Comparison of ENCODE assay signal across 9 mouse cellular contexts in the genomic region with DNA sequence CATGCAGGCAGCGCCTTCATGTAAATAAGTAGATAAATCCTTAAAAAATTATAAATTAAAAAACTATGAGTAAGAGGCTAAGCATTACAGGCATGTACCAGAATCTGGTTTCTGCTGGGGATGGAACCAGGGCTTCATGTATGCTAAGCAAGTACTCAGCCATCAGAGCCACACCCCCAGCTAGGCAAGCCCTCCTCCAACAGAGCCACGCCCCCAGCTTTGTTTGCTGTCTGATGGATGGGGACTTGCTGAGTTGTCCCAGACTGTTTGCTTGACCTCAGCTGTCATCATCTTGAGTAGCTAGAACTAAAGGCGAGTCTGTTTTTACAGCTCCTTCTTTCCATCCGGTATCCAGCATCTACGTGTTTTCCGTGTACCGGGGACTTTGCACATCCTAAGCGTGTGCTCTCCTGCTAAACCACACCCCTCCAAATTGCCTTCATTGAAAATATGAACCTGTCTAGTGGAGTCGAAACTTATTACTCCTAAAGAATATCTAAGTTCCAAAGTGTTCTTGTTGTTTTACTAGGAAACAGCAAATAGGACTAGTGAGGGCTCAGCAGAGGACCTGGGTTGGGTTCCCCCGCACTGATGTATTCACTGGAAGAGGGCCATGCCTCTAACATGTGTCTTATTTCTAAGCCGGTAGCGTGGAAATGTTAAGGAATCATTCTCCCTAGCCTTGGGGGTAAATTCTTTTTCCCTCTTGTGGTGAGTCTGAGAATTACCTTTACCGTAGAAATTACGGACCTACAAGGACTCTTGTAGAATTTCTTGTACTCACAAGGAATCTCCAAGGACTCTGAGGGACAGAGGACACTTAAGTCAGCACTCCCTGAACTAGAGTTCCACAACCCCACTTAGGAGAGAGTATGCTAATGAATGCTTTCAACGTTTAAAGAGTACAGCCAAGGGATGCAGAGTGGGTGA. TPM values are rescaled to one million over a fixed set of nuclear protein-coding genes. Genes with fewer than 3 reads are reported as not detected.
A peak's percentile ranks its signal among the peaks of the same experiment; 100 is the strongest.
DNase-seq lines count a peak whose midpoint lies in the region; TF ChIP-seq lines count a peak whose summit lies in the region.
"Had no signal": no experiment of that assay in that cellular context is flagged by ENCODE, and none has a peak within 500 bp of the region (broad histone marks: within the 10 kb centered on the region; RNA-seq: fewer than 3 reads in every experiment).

No protein-coding gene starts in this region.

- no peak overlapping the region for H3K9ac ChIP-seq in ES-E14 (ENCODE audit: insufficient read depth, low read depth, low read length, poor library complexity, severe bottlenecking)

- 55% methylated on average over 15 of the region's 15 CpGs for WGBS in kidney, adult 2 months
- 80% methylated on average over 15 of the region's 15 CpGs for WGBS in forebrain, embryonic 10.5 days

- TF ChIP-seq POLR2A in kidney, adult 2 months (IDR thresholded peaks at IDR 0.05; ENCODE audit: low read depth, low read length) = no peak

- H3K9me3 ChIP-seq in ES-E14 (ENCODE audit: control insufficient read depth, insufficient read depth, low read depth, low read length) = no peaks in the 10 kb centered on the region
- no peaks in the 10 kb centered on the region for H3K9me3 ChIP-seq in forebrain, embryonic 10.5 days

- no peak for TF ChIP-seq CTCF in kidney, adult 2 months (conservative IDR thresholded peaks at IDR 0.05; ENCODE audit: insufficient read depth, insufficient read length, low read depth, low read length)

- no peak overlapping the region for H3K27ac ChIP-seq in kidney, adult 2 months (ENCODE audit: insufficient read depth, low read depth, low read length)
- no peak overlapping the region for H3K27ac ChIP-seq in ES-E14 (ENCODE audit: insufficient read depth, low read depth, low read length, poor library complexity, severe bottlenecking)
- no peak overlapping the region for H3K27ac ChIP-seq in forebrain, embryonic 10.5 days

- DNase-seq in kidney, adult 2 months = peak; percentile 22
- no peak for DNase-seq in kidney, adult 18-20 months
- peak; percentile 84 for DNase-seq in ES-E14 (ENCODE audit: low read depth, low spot score)
- DNase-seq in embryo, embryonic 9.5 days (ENCODE audit: extremely low spot score) = peak; percentile 50
- peak; percentile 60 for DNase-seq in lung, postnatal 25 days (ENCODE audit: low spot score)
- no peak for DNase-seq in left cerebral cortex, adult 11 months (ENCODE audit: low spot score)
- DNase-seq in frontal cortex, postnatal 14 days (ENCODE audit: low spot score in 2 of 2) = no peak
- DNase-seq in forebrain, embryonic 10.5 days (ENCODE audit: extremely low spot score, low spot score) = no peak

- no peaks in the 10 kb centered on the region for H3K27me3 ChIP-seq in kidney, adult 2 months (replicated peaks; ENCODE audit: control insufficient read depth, insufficient read depth, low read length)
- peaks cover 8% of the 10 kb centered on the region for H3K27me3 ChIP-seq in forebrain, embryonic 10.5 days (ENCODE audit: poor library complexity, severe bottlenecking)

- no peak overlapping the region for H3K4me3 ChIP-seq in kidney, adult 2 months (ENCODE audit: insufficient read depth, low read depth, low read length)
- no peak overlapping the region for H3K4me3 ChIP-seq in ES-E14 (ENCODE audit: insufficient read depth in 1 of 2, low read depth in 1 of 2, low read length in 2 of 2, poor library complexity in 1 of 2, severe bottlenecking in 1 of 2)
- H3K4me3 ChIP-seq in forebrain, embryonic 10.5 days = no peak overlapping the region
- H3K4me3 ChIP-seq: erythroblast, embryonic 14.5 days had no signal

- H3K4me1 ChIP-seq in kidney, adult 2 months (ENCODE audit: control insufficient read depth, insufficient read depth, low read length) = no peaks in the 10 kb centered on the region
- H3K4me1 ChIP-seq in ES-E14 (ENCODE audit: control insufficient read depth in 2 of 2, insufficient read depth in 2 of 2, low read length in 2 of 2, poor library complexity in 1 of 2) = peaks cover 3 to 4% of the 10 kb centered on the region in 2 experiments; a peak in 1 of 4 replicates
- H3K4me1 ChIP-seq in forebrain, embryonic 10.5 days = peaks cover 15% of the 10 kb centered on the region

- in situ Hi-C loops in ES-E14 (cut with MboI; ENCODE audit: low sequenced_read_pairs in 2 of 2, unreplicated experiment in 2 of 2) = loop anchor here in 1 of 2 experiments (25.0 kb wide), 1 partner anchor 246 kb away; a partner anchor contains a TSS

- H3K36me3 ChIP-seq in kidney, adult 2 months (ENCODE audit: control insufficient read depth, insufficient read depth, low read length) = no peaks in the 10 kb centered on the region
- H3K36me3 ChIP-seq in ES-E14 (ENCODE audit: control insufficient read depth, insufficient read depth, low read length, poor library complexity, severe bottlenecking) = no peaks in the 10 kb centered on the region
- no peaks in the 10 kb centered on the region for H3K36me3 ChIP-seq in forebrain, embryonic 10.5 days (replicated peaks)

TF ChIP-seq in ES-E14, 5 proteins besides CTCF, POLR2A, EP300 and RAD21:
- TF ChIP-seq ZC3H11A (IDR thresholded peaks at IDR 0.05; ENCODE audit: borderline replicate concordance, low read depth, low read length) (0 out of 2 replicates have a peak, but pooled peaks have one; percentile 26), HCFC1 (IDR thresholded peaks at IDR 0.05; ENCODE audit: borderline replicate concordance, insufficient read depth, low read length) (no peak), CHD2 (IDR thresholded peaks at IDR 0.05; ENCODE audit: low read depth, low read length) (no peak)

RNA-seq across cellular contexts. Expression of a gene that starts 54.4 kb away (rescaled TPM):
- polyA plus RNA-seq in kidney, adult 2 months (2012; rRNA removed) = 29.4 and 30.9 TPM in 2 replicates
- total RNA-seq in ES-E14 (2012; rRNA removed) = 87.1 and 95.0 TPM in 2 replicates
- polyA plus RNA-seq in forebrain, embryonic 10.5 days (2016; fragmentation: Nextera tagmentation; extraction: Ambion mirVana) = 42.7 and 44.1 TPM in 2 replicates

Comparison
In these comparisons a context has a peak if more than half of its experiments do, and no peak if none do; other contexts are left out.
1. DNase-seq: peak in kidney, adult 2 months (single experiment), ES-E14 (single experiment), embryo, embryonic 9.5 days (single experiment) and lung, postnatal 25 days (single experiment); none in kidney, adult 18-20 months (single experiment), left cerebral cortex, adult 11 months (single experiment), frontal cortex, postnatal 14 days (0 of 2) and forebrain, embryonic 10.5 days (single experiment).